1 mouse cellular context compared by ENCODE assay signal in the genomic region with DNA sequence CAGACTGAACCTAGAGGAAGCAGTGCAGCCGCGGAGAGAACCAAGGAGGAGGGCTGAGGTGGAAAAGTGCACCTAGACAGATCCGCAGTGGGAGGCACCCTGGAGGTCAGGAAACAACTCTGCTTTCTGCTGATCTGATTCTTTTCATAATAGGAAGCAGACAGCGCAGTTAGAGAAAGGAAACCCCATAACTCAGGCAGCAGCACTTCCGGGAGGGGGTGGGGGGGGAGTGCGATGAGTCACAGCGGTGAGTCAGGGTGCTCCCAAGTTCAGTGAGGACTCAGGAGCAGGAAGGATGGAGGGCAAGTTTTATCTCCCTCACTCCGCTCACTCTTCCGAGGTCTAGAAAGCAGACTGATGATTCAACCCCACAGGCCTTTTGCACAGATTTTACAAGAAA.
TF ChIP-seq lines count a peak whose summit lies in the region.

No protein-coding gene starts in this region.

TF ChIP-seq in CH12.LX, 34 proteins besides CTCF, POLR2A, EP300 and RAD21 (continued from another document):
- TF ChIP-seq SMC3 (IDR thresholded peaks at IDR 0.05; ENCODE audit: low read depth, low read length): no peak
